Mouse (Mus musculus) left cerebral cortex, adult 9 months (tissue): Measurements from ENCODE around the gene Cd2ap.

ENCODE experiments used
- DNase-seq, 2 experiments: peaks; one replicate each; pipeline ENCODE4 v3.0.0; 2022; ENCODE audit warnings: low spot score in 2 of 2

Cd2ap gene

GRCm38 (mm10) chr17:42860370-42860769 is 16.1 kb downstream of the Cd2ap start:
- DNase-seq = no peak

- DNase-seq = no peak
Measured at GRCm38 (mm10) chr17:42857506-42857905, 19.0 kb downstream of the Cd2ap start.

- no peak for DNase-seq
Measured at GRCm38 (mm10) chr17:42847108-42847507, 29.4 kb downstream of the Cd2ap start.

GRCm38 (mm10) chr17:42837193-42837592 is 39.3 kb downstream of the Cd2ap start:
- no peak for DNase-seq

GRCm38 (mm10) chr17:42822787-42823186 is 53.7 kb downstream of the Cd2ap start:
- DNase-seq = peak; percentile 23 to 27

GRCm38 (mm10) chr17:42815374-42815773 is 61.1 kb downstream of the Cd2ap start:
- no peak for DNase-seq

- DNase-seq = no peak
Measured at GRCm38 (mm10) chr17:42792412-42792975, 84.0 kb downstream of the Cd2ap start.

GRCm38 (mm10) chr17:42790787-42791186 is 85.7 kb downstream of the Cd2ap start:
- no peak for DNase-seq

- no peak for DNase-seq
Measured at GRCm38 (mm10) chr17:42789723-42790122, 86.7 kb downstream of the Cd2ap start.

- no peak for DNase-seq
Measured at GRCm38 (mm10) chr17:42788686-42789453, 87.6 kb downstream of the Cd2ap start.

- DNase-seq = peak; percentile 36 to 88
Measured at GRCm38 (mm10) chr17:42782156-42782757, 94.2 kb downstream of the Cd2ap start.

- DNase-seq = no peak
Measured at GRCm38 (mm10) chr17:42753791-42754190, 122.7 kb downstream of the Cd2ap start.

- DNase-seq = no peak
Measured at GRCm38 (mm10) chr17:42752173-42752572, 124.3 kb downstream of the Cd2ap start.

GRCm38 (mm10) chr17:42745657-42746420 is 130.6 kb downstream of the Cd2ap start:
- DNase-seq = peak in 1 of 2 experiments; percentile 5
